Mouse (Mus musculus) thymus, adult 2 months (tissue): Measurements from ENCODE around the gene Ubap2. TPM values are rescaled to one million over a fixed set of nuclear protein-coding genes. Genes with fewer than 3 reads are reported as not detected.

ENCODE experiments used
- DNase-seq: peaks from one replicate; pipeline ENCODE4 v3.0.0; 2021
- H3K27ac ChIP-seq: fragments of 200-500 bp; 2 replicates; pipeline ENCODE4 v1.5.1; 2012; ENCODE audit warnings: low read length, control low read depth; ENCODE audit not compliant: control insufficient read depth, insufficient read depth
- H3K27me3 ChIP-seq: fragments of 200-500 bp; 2 replicates; pipeline ENCODE4 v1.6.1; 2012; ENCODE audit warnings: mild to moderate bottlenecking, low read length, moderate library complexity, mixed read lengths; ENCODE audit not compliant: control insufficient read depth, insufficient read depth
- H3K36me3 ChIP-seq: fragments of 200-500 bp; 2 replicates; pipeline ENCODE4 v1.6.1; 2012; ENCODE audit warnings: mild to moderate bottlenecking, low read length, moderate library complexity; ENCODE audit not compliant: control insufficient read depth, insufficient read depth
- H3K4me1 ChIP-seq: fragments of 200-500 bp; replicated peaks from 2 replicates; pipeline ENCODE4 v1.6.1; 2012; ENCODE audit warnings: low read length; ENCODE audit not compliant: control insufficient read depth, insufficient read depth
- H3K4me3 ChIP-seq: fragments of 200-500 bp; 2 replicates; pipeline ENCODE4 v1.5.1; 2012; ENCODE audit warnings: mild to moderate bottlenecking, low read length, control low read depth, moderate library complexity; ENCODE audit not compliant: control insufficient read depth, insufficient read depth
- CTCF ChIP-seq: fragments of 200-500 bp; IDR thresholded peaks from 2 replicates; pipeline ENCODE4 v1.5.1; 2012; ENCODE audit warnings: mild to moderate bottlenecking, control low read depth, low read length, moderate library complexity, borderline replicate concordance; ENCODE audit not compliant: control insufficient read depth, poor library complexity, insufficient read depth; ENCODE audit errors: extremely low read depth
- POLR2A ChIP-seq: fragments of 200-500 bp; IDR thresholded peaks from 2 replicates; pipeline ENCODE4 v1.6.1; 2012; ENCODE audit warnings: mild to moderate bottlenecking, low read length, control low read depth, moderate library complexity; ENCODE audit not compliant: control insufficient read depth, poor library complexity, insufficient read depth; ENCODE audit errors: extremely low read depth
- WGBS: fragments of 180-500 bp; shearing (Covaris S2); methylation state at CpG from one replicate; pipeline ENCODE4 v1.1.7; 2018; 5-methylcytosine and 5-hydroxymethylcytosine counted together
- polyA plus RNA-seq: library from polyadenylated mRNA; depleted of rRNA; stranded (reverse); fragments of >200 nt; gene quantifications from 2 replicates; pipeline ENCODE4 v1.2.3, GENCODE M21; 2012; rRNA removed

Ubap2 gene
- polyA plus RNA-seq, 1 experiment = 183 TPM

DNA sequence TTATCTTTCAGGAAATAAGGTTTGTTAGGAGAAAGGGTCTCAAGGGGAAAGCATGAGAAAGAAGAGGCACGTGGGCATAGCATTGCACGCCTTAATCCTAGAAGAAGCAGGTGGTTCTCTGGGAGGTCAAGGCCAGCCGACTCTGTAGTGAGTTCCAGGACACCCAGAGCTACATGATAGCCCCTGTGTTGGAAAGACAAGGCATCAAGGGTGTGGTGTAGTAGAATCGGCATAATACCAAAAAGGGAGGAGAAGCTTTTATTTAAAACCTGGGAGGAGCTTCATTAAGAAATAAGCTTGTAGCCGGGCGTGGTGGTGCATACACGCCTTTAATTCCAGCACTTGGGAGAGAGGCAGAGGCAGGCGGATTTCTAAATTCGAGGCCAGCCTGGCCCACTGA lies 118.0 kb downstream of the Ubap2 start:
- Histone ChIP-seq H3K27me3 (no peaks in the 10 kb centered on the region), H3K4me1 (peaks cover 2% of the 10 kb centered on the region; the same call in 1 of the 2 replicates), H3K27ac (no peak overlapping the region), H3K36me3 (no peaks in the 10 kb centered on the region), H3K4me3 (no peak overlapping the region)
- no peak for TF ChIP-seq POLR2A
- TF ChIP-seq CTCF = no peak
- WGBS = 89% methylated on average over 9 of the region's 9 CpGs
- no peak for DNase-seq

DNA sequence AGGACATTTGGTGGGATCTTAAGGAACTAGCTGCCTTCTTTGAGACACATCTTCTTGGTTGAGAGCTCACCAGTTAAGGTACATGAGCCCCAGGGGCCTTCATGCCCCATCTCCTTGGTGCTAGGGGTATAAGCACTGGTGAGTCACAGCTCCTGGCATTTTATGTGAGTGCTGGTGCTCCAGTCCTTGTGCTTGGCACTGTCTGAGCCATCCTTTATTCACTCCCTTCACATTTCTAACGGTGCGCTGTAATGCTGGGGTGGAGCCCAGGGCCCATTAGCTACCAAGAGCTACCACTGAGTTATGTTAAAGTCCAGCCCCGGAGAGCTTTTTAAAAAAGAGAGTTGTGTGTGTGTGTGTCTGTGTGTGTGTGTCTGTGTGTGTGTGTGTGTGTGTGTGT lies 121.8 kb downstream of the Ubap2 start:
- no peaks in the 10 kb centered on the region for H3K27me3 ChIP-seq
- no peak overlapping the region for H3K27ac ChIP-seq
- WGBS = 97% methylated on average over 3 of the region's 3 CpGs
- peaks cover 2% of the 10 kb centered on the region; the same call in 1 of the 2 replicates for H3K4me1 ChIP-seq
- TF ChIP-seq POLR2A (no peak), CTCF (no peak)
- H3K4me3 ChIP-seq = no peak overlapping the region
- no peaks in the 10 kb centered on the region for H3K36me3 ChIP-seq
- DNase-seq = no peak

DNA sequence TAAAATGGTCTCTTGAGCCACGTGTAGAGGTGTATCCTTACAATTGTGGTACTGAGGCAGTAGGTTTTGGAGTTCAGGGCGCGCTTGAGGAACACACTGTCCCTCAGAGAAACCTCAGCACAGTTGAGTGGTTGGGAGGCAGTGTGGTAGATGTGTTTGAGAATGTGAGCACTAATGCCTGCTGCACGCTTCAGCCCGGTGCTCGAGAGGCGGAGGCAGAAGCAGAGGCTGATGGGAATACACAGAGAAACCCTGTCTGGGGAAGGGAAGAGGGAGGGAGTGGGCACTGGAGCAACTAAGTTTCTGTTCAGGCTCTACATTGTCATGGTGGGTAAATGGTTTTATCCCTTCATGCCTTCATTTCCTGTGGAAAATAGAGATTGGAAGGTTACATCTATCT lies 123.8 kb downstream of the Ubap2 start:
- TF ChIP-seq CTCF = no peak
- TF ChIP-seq POLR2A = no peak
- no peak for DNase-seq
- Histone ChIP-seq H3K27me3 (no peaks in the 10 kb centered on the region), H3K36me3 (no peaks in the 10 kb centered on the region), H3K27ac (no peak overlapping the region), H3K4me3 (no peak overlapping the region), H3K4me1 (no peaks in the 10 kb centered on the region; the same call in 1 of the 2 replicates)
- 96% methylated on average over 7 of the region's 7 CpGs for WGBS

DNA sequence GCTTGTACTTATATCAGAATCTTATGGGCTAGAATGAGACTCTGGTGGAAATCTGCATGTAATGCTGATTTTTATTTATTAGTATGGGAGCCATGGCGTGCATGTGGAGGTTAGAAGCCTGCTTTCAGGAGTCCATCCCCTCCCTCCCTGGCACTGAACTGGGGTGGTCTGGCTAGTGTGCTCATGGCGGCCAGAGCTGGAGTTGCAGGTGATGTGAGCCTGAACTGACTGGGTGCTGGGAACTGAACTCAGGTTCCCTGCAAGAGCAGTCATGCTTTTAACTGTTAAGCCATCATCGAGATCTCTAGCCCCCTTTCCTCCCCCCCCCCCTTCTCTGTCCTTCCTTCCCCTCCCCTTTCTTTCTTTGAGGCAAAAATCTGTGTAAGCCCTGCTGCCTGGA lies 125.1 kb downstream of the Ubap2 start:
- no peak overlapping the region for H3K27ac ChIP-seq
- H3K4me1 ChIP-seq = no peaks in the 10 kb centered on the region; the same call in 1 of the 2 replicates
- WGBS = 83% methylated on average over 3 of the region's 3 CpGs
- H3K4me3 ChIP-seq = no peak overlapping the region
- H3K36me3 ChIP-seq = no peaks in the 10 kb centered on the region
- TF ChIP-seq POLR2A (no peak), CTCF (no peak)
- no peak for DNase-seq
- no peaks in the 10 kb centered on the region for H3K27me3 ChIP-seq

Other genes with a start within 250 kb of the Ubap2 start
- gene Aqp7, start 227.0 kb downstream of the Ubap2 start, polyA plus RNA-seq = 5.3 and 5.5 TPM in 2 replicates
- 18.8 and 21.1 TPM in 2 replicates for gene Aqp3, start 177.0 kb downstream of the Ubap2 start, polyA plus RNA-seq
- gene Nol6, start 150.7 kb downstream of the Ubap2 start, polyA plus RNA-seq = 47.8 and 54.1 TPM in 2 replicates
- gene Ube2r2, start 139.4 kb downstream of the Ubap2 start, polyA plus RNA-seq = 41.1 and 47.5 TPM in 2 replicates
- 37.7 and 42.9 TPM in 2 replicates for gene Dcaf12, start 39.7 kb upstream of the Ubap2 start, polyA plus RNA-seq
- 23.1 and 29.2 TPM in 2 replicates for gene Ubap1, start 73.9 kb upstream of the Ubap2 start, polyA plus RNA-seq
- 5.6 and 9.1 TPM in 2 replicates for gene Kif24, start 189.7 kb upstream of the Ubap2 start, polyA plus RNA-seq
- gene Nudt2, start 190.0 kb upstream of the Ubap2 start, polyA plus RNA-seq = 6.1 and 6.6 TPM in 2 replicates
- gene AI464131, start 227.9 kb upstream of the Ubap2 start, polyA plus RNA-seq = 2.1 and 2.6 TPM in 2 replicates
- 0.87 and 1.7 TPM in 2 replicates for gene 1110017D15Rik, start 242.2 kb upstream of the Ubap2 start, polyA plus RNA-seq